Mouse (Mus musculus): Measurements from ENCODE around the gene Opcml.
A peak's percentile ranks its signal among the peaks of the same experiment; 100 is the strongest.

The Opcml gene

GRCm38 (mm10) chr9:27790725-27791638, at the start of gene Opcml:
TSS of gene Opcml (plus strand) at chr9:27790775.
- DNase-seq, result peak; percentile 3

- DNase-seq, result no peak
Measured at GRCm38 (mm10) chr9:27758709-27759108, 31.9 kb upstream of the Opcml start.

DNA sequence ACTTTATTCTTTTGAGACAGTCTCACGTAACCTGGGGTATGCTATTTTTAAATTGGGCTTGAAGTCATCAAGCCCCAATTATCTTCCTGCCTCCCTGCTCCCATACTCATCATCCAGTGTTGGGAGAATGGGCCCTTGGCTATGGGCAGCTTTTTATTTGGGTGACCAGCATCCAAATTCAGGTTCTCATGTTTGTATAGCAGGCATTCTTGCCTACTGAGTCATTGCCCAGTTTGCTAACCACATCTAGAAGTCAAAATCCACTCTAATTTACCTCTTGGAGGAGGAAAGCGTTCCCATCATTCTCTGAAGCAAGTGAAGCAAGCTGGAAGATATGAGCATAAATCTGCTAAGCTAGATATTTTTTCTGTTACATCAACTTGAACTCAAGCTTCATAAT, 29.4 kb upstream of the Opcml start:
- DNase-seq, result no peak

- DNase-seq, result no peak
Measured at GRCm38 (mm10) chr9:27766446-27766845, 24.1 kb upstream of the Opcml start.

DNA sequence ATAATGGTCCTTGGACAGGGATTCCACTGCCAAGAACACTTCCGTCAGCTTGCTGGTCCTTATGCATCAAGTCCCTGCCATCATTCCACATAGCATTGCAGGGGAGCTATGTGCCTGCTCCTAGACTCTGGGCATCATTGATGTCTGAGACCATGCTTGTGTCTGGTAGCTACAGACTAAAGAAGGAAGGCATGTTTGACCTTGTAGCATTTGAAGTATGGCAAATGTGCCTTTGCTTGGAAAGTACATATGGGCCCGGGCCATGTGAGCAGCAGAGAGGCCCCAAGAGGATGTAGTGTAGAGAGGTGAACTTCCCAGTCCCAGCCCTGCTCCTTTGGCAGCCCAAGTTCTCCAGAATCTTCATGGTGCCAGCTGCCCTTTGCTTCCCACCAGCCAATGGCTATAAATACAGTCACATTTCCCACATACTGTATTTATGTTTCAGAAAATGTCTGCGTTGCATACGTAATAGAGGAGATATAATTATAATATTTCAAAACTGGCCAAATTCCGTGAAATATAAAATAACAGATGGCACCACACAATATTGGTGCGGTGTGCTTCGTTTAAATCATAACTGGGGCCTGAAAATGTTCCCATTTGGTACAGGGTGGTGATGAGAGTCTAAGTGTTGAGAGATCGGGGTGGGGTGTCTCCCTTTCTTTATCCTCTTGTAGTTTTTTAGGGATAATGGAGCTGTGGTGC, 23.2 kb upstream of the Opcml start:
- no peak for DNase-seq

DNA sequence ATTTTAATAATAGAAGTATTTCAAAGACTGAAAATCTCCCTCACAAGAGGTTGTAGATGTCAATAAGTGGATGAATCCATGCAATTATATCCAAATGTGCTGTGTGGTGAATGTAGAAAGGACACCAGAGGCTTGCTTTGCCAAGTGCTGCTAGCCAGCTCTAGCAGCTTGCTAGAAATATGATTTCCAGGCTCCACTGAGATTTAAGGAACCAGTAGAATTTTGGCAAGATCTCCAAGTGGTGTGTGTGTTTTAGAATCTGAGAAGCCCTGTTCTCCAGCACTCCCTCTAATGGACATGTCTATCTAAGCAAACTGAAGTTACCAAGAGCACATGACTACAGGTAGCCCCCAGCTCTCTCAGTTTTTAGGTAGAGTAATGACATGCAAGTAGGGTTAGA, 21.8 kb upstream of the Opcml start:
- no peak for DNase-seq

DNA sequence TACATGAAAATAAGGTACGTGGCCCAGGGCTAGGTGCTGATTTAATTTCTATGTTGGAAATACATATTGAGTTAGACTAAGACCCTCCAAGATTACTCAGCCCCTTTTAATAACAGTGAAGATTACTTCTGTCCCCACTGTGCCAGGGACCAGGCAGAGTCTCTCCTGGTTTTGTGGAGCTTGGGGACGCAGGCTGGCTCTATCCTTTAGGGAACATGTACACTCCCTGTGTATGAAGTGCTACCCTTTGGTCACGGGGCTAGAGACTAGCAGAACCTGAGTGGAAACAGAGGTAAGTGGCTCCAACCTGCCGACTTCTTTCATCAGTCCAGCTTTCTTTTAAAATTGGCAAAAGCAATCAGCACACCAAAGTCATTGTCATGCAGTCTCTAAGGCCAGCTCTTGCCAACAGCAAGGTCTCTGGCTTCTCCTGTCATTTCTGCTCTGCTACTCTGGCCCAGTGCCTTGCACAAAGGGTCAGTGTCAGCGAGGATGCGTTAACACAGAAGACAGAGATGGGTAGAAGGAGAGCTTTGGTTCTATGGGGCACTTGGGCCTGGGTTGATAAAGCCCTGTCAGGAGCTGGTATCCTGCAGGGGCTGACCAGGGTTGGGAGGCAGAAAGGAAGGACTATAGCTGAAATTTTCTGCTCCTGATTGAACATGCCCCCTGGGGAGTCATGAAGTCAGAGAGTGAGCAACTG, 9.1 kb upstream of the Opcml start:
- no peak for DNase-seq

DNA sequence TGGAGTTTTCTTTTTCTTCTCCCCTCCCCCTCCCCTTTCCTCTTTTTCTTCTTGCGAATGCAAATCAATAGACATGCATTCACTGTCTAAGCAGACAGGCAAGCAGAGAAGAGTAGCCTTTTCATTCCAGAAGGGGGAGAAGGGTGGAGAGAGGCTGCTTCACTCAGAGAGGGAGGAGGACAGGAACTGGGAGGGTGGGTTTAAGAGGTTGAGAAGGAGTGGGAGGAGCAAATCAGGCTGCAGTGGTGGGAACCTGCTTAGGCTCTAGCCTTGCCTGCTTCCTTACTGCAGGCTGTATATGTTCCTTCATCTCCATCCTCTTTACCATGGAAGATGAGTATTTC, 8.6 kb upstream of the Opcml start:
- no peak for DNase-seq

- no peak for DNase-seq
Measured at GRCm38 (mm10) chr9:27791639-27791966, 1.0 kb downstream of the Opcml start.

GRCm38 (mm10) chr9:27792226-27792625, 1.7 kb downstream of the Opcml start:
- DNase-seq, result no peak

DNA sequence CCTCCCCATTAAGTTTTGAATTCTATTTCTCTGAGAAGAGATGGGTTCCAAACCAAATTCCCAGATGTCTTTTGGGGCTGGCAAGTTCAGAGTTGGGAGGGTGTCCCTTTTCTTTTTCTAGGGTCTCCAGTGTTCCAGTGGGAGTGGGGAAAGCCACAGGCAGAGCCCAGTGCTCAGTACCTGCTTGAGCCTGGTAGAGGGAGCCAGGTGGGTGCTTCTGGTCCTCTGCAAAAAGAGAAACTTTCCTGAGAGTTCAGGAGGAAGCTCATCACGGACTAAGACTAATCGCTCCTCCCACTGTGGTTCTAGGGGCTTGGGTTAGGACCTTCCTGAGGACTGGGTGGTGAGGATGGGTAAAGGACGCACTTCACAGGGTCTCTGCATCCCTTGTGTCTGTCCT, 2.4 kb downstream of the Opcml start:
- no peak for DNase-seq

DNA sequence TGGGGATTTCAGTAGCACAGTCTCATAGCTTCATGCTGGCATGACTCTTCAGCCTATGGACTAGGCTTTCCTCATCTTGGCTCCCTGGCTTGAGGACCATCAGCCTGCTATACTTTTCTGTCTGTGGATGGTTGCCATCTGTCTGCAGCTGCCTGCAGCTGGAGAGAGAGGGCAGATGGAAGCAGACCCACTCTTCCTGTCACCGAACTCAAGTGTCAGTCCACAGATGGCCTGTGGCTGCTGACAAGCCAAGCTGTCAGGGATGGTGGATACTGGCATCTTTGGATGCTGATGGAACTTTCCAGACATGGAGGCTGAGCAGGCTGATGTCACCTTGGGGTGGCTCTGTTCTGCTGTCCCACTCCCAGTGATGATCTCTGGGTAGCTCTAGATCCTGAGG, 6.0 kb downstream of the Opcml start:
- DNase-seq, result no peak

GRCm38 (mm10) chr9:27800992-27801391, 10.4 kb downstream of the Opcml start:
- no peak for DNase-seq

GRCm38 (mm10) chr9:27801807-27802206, 11.2 kb downstream of the Opcml start:
- DNase-seq, result no peak

DNA sequence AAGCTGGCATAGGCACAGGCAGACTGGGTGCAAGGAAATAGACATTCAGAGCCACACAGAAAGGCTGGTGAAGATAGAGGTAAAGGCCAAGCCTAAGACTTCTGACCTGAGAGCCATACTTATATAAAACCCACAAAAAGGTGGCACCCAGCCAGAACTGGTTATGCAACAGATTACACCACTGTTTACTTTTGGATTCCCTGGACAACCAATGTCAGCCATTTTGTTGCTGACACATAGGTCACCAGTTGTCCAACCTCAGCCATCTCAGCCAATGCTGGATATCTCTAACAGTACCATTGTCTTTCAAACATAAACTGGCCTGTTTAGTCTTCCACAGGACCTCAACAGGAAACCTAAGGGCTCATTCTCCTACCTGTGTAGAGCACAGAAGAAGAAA, 11.8 kb downstream of the Opcml start:
- DNase-seq, result no peak

DNA sequence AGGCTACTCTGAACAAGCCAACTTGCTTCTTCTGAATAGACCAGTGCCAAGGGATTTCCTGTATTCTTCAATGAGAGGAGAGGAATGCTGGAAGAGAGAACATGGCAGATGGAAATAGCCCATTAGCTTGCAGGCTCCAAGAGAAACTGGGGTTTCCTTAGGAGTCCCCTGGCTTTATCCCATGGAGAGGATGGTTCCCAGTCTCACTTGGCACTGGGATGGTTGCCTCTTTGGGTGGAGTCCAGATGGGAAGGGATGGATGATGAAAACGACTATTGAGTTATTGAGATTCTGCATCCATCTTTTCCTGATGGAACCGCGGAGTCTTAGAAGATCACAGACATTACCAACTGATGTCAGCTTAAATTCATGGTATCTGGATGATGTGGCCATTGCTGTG, 13.9 kb downstream of the Opcml start:
- DNase-seq, result no peak

- DNase-seq, result no peak
Measured at GRCm38 (mm10) chr9:27809741-27810140, 19.2 kb downstream of the Opcml start.

- DNase-seq, result no peak
Measured at GRCm38 (mm10) chr9:27813207-27813790, 22.7 kb downstream of the Opcml start.

GRCm38 (mm10) chr9:27814161-27814560, 23.6 kb downstream of the Opcml start:
- no peak for DNase-seq

GRCm38 (mm10) chr9:27821197-27821596, 30.6 kb downstream of the Opcml start:
- DNase-seq, result no peak

GRCm38 (mm10) chr9:27822681-27823080, 32.1 kb downstream of the Opcml start:
- no peak for DNase-seq

- DNase-seq, result no peak
Measured at GRCm38 (mm10) chr9:27824424-27824823, 33.8 kb downstream of the Opcml start.

GRCm38 (mm10) chr9:27830519-27830918, 39.9 kb downstream of the Opcml start:
- DNase-seq, result no peak

DNA sequence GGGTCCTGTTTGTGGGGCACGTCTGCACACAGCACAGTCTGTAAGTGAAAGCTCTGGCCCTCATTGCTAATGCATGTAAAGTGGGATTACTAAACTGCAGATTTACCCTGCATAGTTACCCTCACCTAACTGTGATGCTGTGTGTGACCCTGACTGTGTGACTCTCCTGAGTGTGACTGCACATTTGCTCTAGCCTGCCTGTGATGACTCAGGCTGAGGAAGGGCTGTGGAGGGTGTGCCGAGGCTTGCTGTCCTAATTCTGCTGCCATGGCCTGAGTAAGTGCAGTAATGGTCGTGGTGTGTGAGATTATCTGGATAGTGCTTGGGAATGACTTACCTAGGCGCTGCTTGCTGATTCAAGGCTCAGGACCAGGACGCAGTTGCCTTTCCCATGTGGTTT, 52.2 kb downstream of the Opcml start:
- DNase-seq, result no peak

Data from cerebellum, adult 9-11 months (tissue).